Mouse (Mus musculus) T-helper 17 cell (primary cell): Measurements from ENCODE around the gene Ms4a10.

Experiments used
- in situ Hi-C, 2 experiments: fragments of 300-600 bp; cut with MboI, MseI; formaldehyde crosslinking; loops; 1 replicate in 1 of 2; 2 replicates in 1 of 2; pipeline ENCODE4 v1.15.1; 2025; ENCODE audit warnings: high pct_unique_total_duplicates in 2 of 2

The Ms4a10 gene

GRCm38 (mm10) chr19:10959085-10959977 lies 15.1 kb downstream of the Ms4a10 start:
- in situ Hi-C loops, result no loop called here

- in situ Hi-C loops, result no loop called here
Measured at GRCm38 (mm10) chr19:10952021-10952939, 22.2 kb downstream of the Ms4a10 start.

- in situ Hi-C loops, result no loop called here
Measured at GRCm38 (mm10) chr19:10949558-10949957, 24.9 kb downstream of the Ms4a10 start.

GRCm38 (mm10) chr19:10949112-10949511 lies 25.4 kb downstream of the Ms4a10 start, which contains the start of gene Ccdc86:
Ccdc86 (minus strand) TSS chr19:10949266.
- in situ Hi-C loops, result no loop called here

GRCm38 (mm10) chr19:10948416-10948815 lies 26.1 kb downstream of the Ms4a10 start:
- in situ Hi-C loops, result no loop called here

- in situ Hi-C loops, result no loop called here
Measured at GRCm38 (mm10) chr19:10947219-10947618, 27.3 kb downstream of the Ms4a10 start.

GRCm38 (mm10) chr19:10946506-10946905 lies 28.0 kb downstream of the Ms4a10 start:
- in situ Hi-C loops, result no loop called here

- in situ Hi-C loops, result no loop called here
Measured at GRCm38 (mm10) chr19:10943955-10944354, 30.5 kb downstream of the Ms4a10 start.

- in situ Hi-C loops, result no loop called here
Measured at GRCm38 (mm10) chr19:10940801-10941457, 33.5 kb downstream of the Ms4a10 start.

- in situ Hi-C loops, result no loop called here
Measured at GRCm38 (mm10) chr19:10940097-10940800, 34.2 kb downstream of the Ms4a10 start.

GRCm38 (mm10) chr19:10938771-10939170 lies 35.7 kb downstream of the Ms4a10 start:
- in situ Hi-C loops, result no loop called here

GRCm38 (mm10) chr19:10937110-10937563 lies 37.3 kb downstream of the Ms4a10 start, which contains the start of gene Ptgdr2:
Ptgdr2 (plus strand) TSS chr19:10937160.
- in situ Hi-C loops, result no loop called here

- in situ Hi-C loops, result no loop called here
Measured at GRCm38 (mm10) chr19:10936077-10936476, 38.4 kb downstream of the Ms4a10 start.

- in situ Hi-C loops, result no loop called here
Measured at GRCm38 (mm10) chr19:10935029-10935428, 39.4 kb downstream of the Ms4a10 start.

- in situ Hi-C loops, result no loop called here
Measured at GRCm38 (mm10) chr19:10930641-10931040, 43.8 kb downstream of the Ms4a10 start.

GRCm38 (mm10) chr19:10926666-10927065 lies 47.8 kb downstream of the Ms4a10 start:
- in situ Hi-C loops, result no loop called here

GRCm38 (mm10) chr19:10926123-10926621 lies 48.3 kb downstream of the Ms4a10 start:
- in situ Hi-C loops, result no loop called here

GRCm38 (mm10) chr19:10924220-10924619 lies 50.2 kb downstream of the Ms4a10 start:
- in situ Hi-C loops, result loop anchor here in 1 of 2 experiments (5.0 kb wide), 1 partner anchor 72 kb away; no protein-coding TSS in a partner anchor

GRCm38 (mm10) chr19:10921058-10921457 lies 53.4 kb downstream of the Ms4a10 start:
- in situ Hi-C loops, result loop anchor here in 1 of 2 experiments (5.0 kb wide), 1 partner anchor 69 kb away; no protein-coding TSS in a partner anchor

- in situ Hi-C loops, result loop anchor here in 1 of 2 experiments (5.0 kb wide), 1 partner anchor 68 kb away; no protein-coding TSS in a partner anchor
Measured at GRCm38 (mm10) chr19:10920532-10920931, 53.9 kb downstream of the Ms4a10 start, which contains the start of gene Zp1. Zp1 (minus strand) TSS chr19:10920632.
